ENCODE assay signal across 10 mouse cellular contexts in the genomic region with DNA sequence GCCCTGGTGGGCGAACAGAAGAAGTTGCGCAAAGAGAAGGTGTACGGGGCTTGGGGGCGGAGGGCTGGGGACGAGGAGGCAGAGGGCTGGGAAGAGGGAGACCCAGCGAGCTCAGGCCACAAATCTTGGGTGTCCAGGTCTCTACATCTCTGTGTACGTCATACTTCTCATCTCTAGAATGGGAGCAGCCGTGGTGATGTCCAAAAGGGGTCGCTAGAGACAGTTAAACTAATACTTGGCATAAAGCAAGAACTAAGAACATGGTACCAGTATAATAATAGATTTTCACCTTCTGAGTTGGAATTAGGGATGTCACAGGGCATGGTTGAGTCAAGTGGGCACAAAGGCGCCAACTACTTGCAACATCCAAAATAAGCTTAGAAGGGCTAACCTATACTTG. TPM values are rescaled to one million over a fixed set of nuclear protein-coding genes. Genes with fewer than 3 reads are reported as not detected.
DNase-seq lines count a peak whose midpoint lies in the region; ATAC-seq and TF ChIP-seq lines count a peak whose summit lies in the region.
"Had no signal": no experiment of that assay in that cellular context is flagged by ENCODE, and none has a peak within 500 bp of the region (broad histone marks: within the 10 kb centered on the region; RNA-seq: fewer than 3 reads in every experiment).

No protein-coding gene starts in this region.

- 45% methylated on average over 10 of the region's 10 CpGs for WGBS in embryonic facial prominence, embryonic 15.5 days
- WGBS in neural tube, embryonic 14.5 days = 51% methylated on average over 10 of the region's 10 CpGs

- H3K9me3 ChIP-seq in embryonic facial prominence, embryonic 15.5 days (replicated peaks) = no peaks in the 10 kb centered on the region
- no peaks in the 10 kb centered on the region for H3K9me3 ChIP-seq in neural tube, embryonic 14.5 days (ENCODE audit: control insufficient read depth, low read length)
- H3K9me3 ChIP-seq: liver, embryonic 13.5 days had no signal

- peak; percentile 55 for TF ChIP-seq CTCF in layer of hippocampus, adult 2 months (conservative IDR thresholded peaks at IDR 0.05)

- peak overlapping the region; percentile 53 for H3K4me2 ChIP-seq in embryonic facial prominence, embryonic 15.5 days (replicated peaks)
- H3K4me2 ChIP-seq in neural tube, embryonic 14.5 days (ENCODE audit: low read depth, low read length) = peak overlapping the region; percentile 47

- H3K4me3 ChIP-seq in layer of hippocampus, adult 2 months = peak overlapping the region; percentile 42
- H3K4me3 ChIP-seq in embryonic facial prominence, embryonic 15.5 days (replicated peaks) = peak overlapping the region; percentile 28
- peak overlapping the region; percentile 19; the same call in 1 of the 2 replicates for H3K4me3 ChIP-seq in neural tube, embryonic 14.5 days (ENCODE audit: low read depth, low read length)
- H3K4me3 ChIP-seq: liver, embryonic 13.5 days had no signal

- H3K9ac ChIP-seq in embryonic facial prominence, embryonic 15.5 days = no peak overlapping the region
- peak overlapping the region; percentile 47 for H3K9ac ChIP-seq in neural tube, embryonic 14.5 days (replicated peaks; ENCODE audit: low read depth, low read length)
- H3K9ac ChIP-seq: liver, embryonic 13.5 days had no signal

- DNase-seq in layer of hippocampus, adult 2 months (ENCODE audit: low spot score in 2 of 2) = no peak
- DNase-seq in layer of hippocampus, adult 9-10 months (ENCODE audit: low spot score) = no peak
- DNase-seq in induced T-regulatory cell, adult 2 months (ENCODE audit: low read depth) = peak; percentile 39
- DNase-seq in spleen, postnatal 14 days (ENCODE audit: low spot score in 2 of 2) = no peak
- no peak for DNase-seq in layer of hippocampus, postnatal 36 days
- DNase-seq: gastrocnemius, postnatal 36 days; liver, embryonic 13.5 days had no signal

- peaks cover 63% of the 10 kb centered on the region for H3K27me3 ChIP-seq in embryonic facial prominence, embryonic 15.5 days
- H3K27me3 ChIP-seq in neural tube, embryonic 14.5 days (ENCODE audit: control insufficient read depth, insufficient read depth, low read length) = peaks cover 3% of the 10 kb centered on the region; the same call in 1 of the 2 replicates

- H3K36me3 ChIP-seq in embryonic facial prominence, embryonic 15.5 days = no peaks in the 10 kb centered on the region
- H3K36me3 ChIP-seq in neural tube, embryonic 14.5 days (ENCODE audit: control insufficient read depth, insufficient read depth, low read length) = no peaks in the 10 kb centered on the region
- H3K36me3 ChIP-seq: liver, embryonic 13.5 days had no signal

- no peak overlapping the region for H3K27ac ChIP-seq in layer of hippocampus, adult 2 months
- H3K27ac ChIP-seq in embryonic facial prominence, embryonic 15.5 days (replicated peaks) = no peak overlapping the region
- no peak overlapping the region for H3K27ac ChIP-seq in neural tube, embryonic 14.5 days (ENCODE audit: low read depth, low read length)
- H3K27ac ChIP-seq: liver, embryonic 13.5 days had no signal

- no peak for ATAC-seq in embryonic facial prominence, embryonic 15.5 days (ENCODE audit: insufficient number of reproducible peaks, low FRiP score, low TSS enrichment, low read depth)
- no peak for ATAC-seq in neural tube, embryonic 14.5 days (ENCODE audit: low read depth)
- ATAC-seq in cerebellum, adult (ENCODE audit: insufficient number of reproducible peaks, low FRiP score, low TSS enrichment) = no peak

- peaks cover 14% of the 10 kb centered on the region for H3K4me1 ChIP-seq in embryonic facial prominence, embryonic 15.5 days
- H3K4me1 ChIP-seq in neural tube, embryonic 14.5 days (ENCODE audit: control insufficient read depth, insufficient read depth, low read length) = no peaks in the 10 kb centered on the region

RNA-seq across cellular contexts. Expression of gene Btbd17, which starts 9.9 kb away (rescaled TPM):
- 10 to 100 TPM; 21.7 to 22.9 TPM for total RNA-seq in layer of hippocampus, adult 2 months (2021)
- 3.6 and 4.2 TPM in 2 replicates for polyA plus RNA-seq in embryonic facial prominence, embryonic 15.5 days (2015; fragmentation: Nextera tagmentation; extraction: Ambion mirVana)
- polyA plus RNA-seq in neural tube, embryonic 14.5 days (2014; fragmentation: Nextera tagmentation; extraction: Ambion mirVana) = 18.8 and 20.4 TPM in 2 replicates
- total RNA-seq in layer of hippocampus, postnatal 36 days (2021) = 10 to 100 TPM; 24.1 to 24.6 TPM

RNA-seq across cellular contexts. Expression of gene Gpr142, which starts 12.8 kb away (rescaled TPM):
- total RNA-seq in layer of hippocampus, adult 2 months (2021) = not detected
- polyA plus RNA-seq in embryonic facial prominence, embryonic 15.5 days (2015; fragmentation: Nextera tagmentation; extraction: Ambion mirVana) = not detected in 2 replicates
- polyA plus RNA-seq in neural tube, embryonic 14.5 days (2014; fragmentation: Nextera tagmentation; extraction: Ambion mirVana) = not detected in 2 replicates
- not detected for total RNA-seq in layer of hippocampus, postnatal 36 days (2021)
- total RNA-seq: gastrocnemius, postnatal 36 days had no signal
- polyA plus RNA-seq: liver, embryonic 13.5 days had no signal

RNA-seq across cellular contexts. Expression of gene Kif19a, which starts 20.7 kb away (rescaled TPM):
- total RNA-seq in layer of hippocampus, adult 2 months (2021) = 1 to 10 TPM; 2.9 to 5.4 TPM
- 1.7 and 3.2 TPM in 2 replicates for polyA plus RNA-seq in embryonic facial prominence, embryonic 15.5 days (2015; fragmentation: Nextera tagmentation; extraction: Ambion mirVana)
- 0.56 and 0.99 TPM in 2 replicates for polyA plus RNA-seq in neural tube, embryonic 14.5 days (2014; fragmentation: Nextera tagmentation; extraction: Ambion mirVana)
- total RNA-seq in layer of hippocampus, postnatal 36 days (2021) = 1 to 10 TPM; 4.0 to 6.1 TPM

RNA-seq across cellular contexts. Expression of gene Dnaic2, which starts 58.7 kb away (rescaled TPM):
- 1 to 10 TPM; 1.4 to 1.5 TPM for total RNA-seq in layer of hippocampus, adult 2 months (2021)
- 8.0 and 13.2 TPM in 2 replicates for polyA plus RNA-seq in embryonic facial prominence, embryonic 15.5 days (2015; fragmentation: Nextera tagmentation; extraction: Ambion mirVana)
- 0.71 and 2.0 TPM in 2 replicates for polyA plus RNA-seq in neural tube, embryonic 14.5 days (2014; fragmentation: Nextera tagmentation; extraction: Ambion mirVana)
- 1 to 10 TPM in 1 of 2 experiments, under 1 TPM in 1; 0.99 to 1.9 TPM for total RNA-seq in layer of hippocampus, postnatal 36 days (2021)
- polyA plus RNA-seq: liver, embryonic 13.5 days had no signal
